Mouse (Mus musculus) megakaryocyte, embryonic 14.5 days (primary cell): ENCODE data around the gene Psenen.

ENCODE experiments used
- FLI1 ChIP-seq: IDR thresholded peaks from 2 replicates; pipeline ENCODE4 v1.6.1; 2012; ENCODE audit warnings: low read length, inconsistent platforms, mixed read lengths
- GATA1 ChIP-seq: IDR thresholded peaks from 3 replicates; pipeline ENCODE4 v1.6.1; 2012; ENCODE audit warnings: mixed read lengths, low read length, inconsistent platforms, borderline replicate concordance

GRCm38 (mm10) chr7:30596093-30596492 lies 32.7 kb upstream of the Psenen start:
- TF ChIP-seq GATA1: no peak
- no peak for TF ChIP-seq FLI1
